Mouse (Mus musculus): ENCODE measurements around the gene Cx3cr1. TPM values are rescaled to one million over a fixed set of nuclear protein-coding genes. Genes with fewer than 3 reads are reported as not detected.

Cx3cr1 gene
- polyA plus RNA-seq, 1 experiment from 2014 or later: 7.6 TPM

- WGBS: 72% methylated on average over 5 of the region's 5 CpGs
- Histone ChIP-seq H3K9me3 (ENCODE audit: control insufficient read depth, low read length) (no peaks in the 10 kb centered on the region), H3K36me3 (ENCODE audit: control insufficient read depth, insufficient read depth, low read length) (no peaks in the 10 kb centered on the region), H3K9ac (ENCODE audit: low read length) (no peak within 1 kb of the TSS), H3K4me2 (ENCODE audit: low read length) (no peak within 1 kb of the TSS), H3K4me1 (replicated peaks; ENCODE audit: control insufficient read depth, insufficient read depth, low read length) (no peaks in the 10 kb centered on the region), H3K27me3 (replicated peaks; ENCODE audit: control insufficient read depth, insufficient read depth, low read length) (no peaks in the 10 kb centered on the region), H3K27ac (ENCODE audit: low read depth) (no peak within 1 kb of the TSS), H3K4me3 (ENCODE audit: low read depth, low read length) (no peak within 1 kb of the TSS)
- no peak for DNase-seq (ENCODE audit: low spot score)
- ATAC-seq (replicated peaks; ENCODE audit: low FRiP score, low TSS enrichment, low read depth): no peak
Measured at GRCm38 (mm10) chr9:120091696-120092238, 22.1 kb upstream of the Cx3cr1 start, which contains the start of gene Ccr8. Gene Ccr8 (plus strand): TSS chr9:120092114.

- Histone ChIP-seq H3K4me1 (replicated peaks; ENCODE audit: control insufficient read depth, insufficient read depth, low read length) (no peaks in the 10 kb centered on the region), H3K9me3 (ENCODE audit: control insufficient read depth, low read length) (no peaks in the 10 kb centered on the region), H3K27ac (ENCODE audit: low read depth) (no peak overlapping the region), H3K4me3 (ENCODE audit: low read depth, low read length) (no peak overlapping the region), H3K4me2 (ENCODE audit: low read length) (no peak overlapping the region), H3K27me3 (replicated peaks; ENCODE audit: control insufficient read depth, insufficient read depth, low read length) (no peaks in the 10 kb centered on the region), H3K36me3 (ENCODE audit: control insufficient read depth, insufficient read depth, low read length) (no peaks in the 10 kb centered on the region), H3K9ac (ENCODE audit: low read length) (no peak overlapping the region)
- DNase-seq (ENCODE audit: low spot score) (no peak), ATAC-seq (replicated peaks; ENCODE audit: low FRiP score, low TSS enrichment, low read depth) (no peak)
- WGBS: 87% methylated on average over 10 of the region's 10 CpGs
Measured at GRCm38 (mm10) chr9:120091086-120091485, 21.4 kb upstream of the Cx3cr1 start.

- ATAC-seq (replicated peaks; ENCODE audit: low FRiP score, low TSS enrichment, low read depth): no peak
- Histone ChIP-seq H3K27me3 (replicated peaks; ENCODE audit: control insufficient read depth, insufficient read depth, low read length) (no peaks in the 10 kb centered on the region), H3K9ac (ENCODE audit: low read length) (no peak overlapping the region), H3K4me2 (ENCODE audit: low read length) (no peak overlapping the region), H3K4me3 (ENCODE audit: low read depth, low read length) (no peak overlapping the region), H3K36me3 (ENCODE audit: control insufficient read depth, insufficient read depth, low read length) (no peaks in the 10 kb centered on the region), H3K9me3 (ENCODE audit: control insufficient read depth, low read length) (no peaks in the 10 kb centered on the region), H3K4me1 (replicated peaks; ENCODE audit: control insufficient read depth, insufficient read depth, low read length) (no peaks in the 10 kb centered on the region), H3K27ac (ENCODE audit: low read depth) (no peak overlapping the region)
- WGBS: 87% methylated on average over 7 of the region's 7 CpGs
- DNase-seq (ENCODE audit: low spot score): no peak
Measured at GRCm38 (mm10) chr9:120089125-120089524, 19.4 kb upstream of the Cx3cr1 start.

- H3K27me3 ChIP-seq (replicated peaks; ENCODE audit: control insufficient read depth, insufficient read depth, low read length): no peaks in the 10 kb centered on the region
- ATAC-seq (replicated peaks; ENCODE audit: low FRiP score, low TSS enrichment, low read depth): no peak
- H3K36me3 ChIP-seq (ENCODE audit: control insufficient read depth, insufficient read depth, low read length): no peaks in the 10 kb centered on the region
- H3K9me3 ChIP-seq (ENCODE audit: control insufficient read depth, low read length): no peaks in the 10 kb centered on the region
- WGBS: 82% methylated on average over 9 of the region's 9 CpGs
- H3K4me1 ChIP-seq (replicated peaks; ENCODE audit: control insufficient read depth, insufficient read depth, low read length): no peaks in the 10 kb centered on the region
- no peak overlapping the region for H3K9ac ChIP-seq (ENCODE audit: low read length)
- no peak overlapping the region for H3K4me2 ChIP-seq (ENCODE audit: low read length)
- no peak overlapping the region for H3K4me3 ChIP-seq (ENCODE audit: low read depth, low read length)
- no peak for DNase-seq (ENCODE audit: low spot score)
- no peak overlapping the region for H3K27ac ChIP-seq (ENCODE audit: low read depth)
Measured at GRCm38 (mm10) chr9:120084406-120084805, 14.7 kb upstream of the Cx3cr1 start.

- Histone ChIP-seq H3K4me2 (ENCODE audit: low read length) (no peak overlapping the region), H3K9ac (ENCODE audit: low read length) (no peak overlapping the region), H3K27me3 (replicated peaks; ENCODE audit: control insufficient read depth, insufficient read depth, low read length) (no peaks in the 10 kb centered on the region), H3K36me3 (ENCODE audit: control insufficient read depth, insufficient read depth, low read length) (no peaks in the 10 kb centered on the region), H3K4me3 (ENCODE audit: low read depth, low read length) (no peak overlapping the region), H3K4me1 (replicated peaks; ENCODE audit: control insufficient read depth, insufficient read depth, low read length) (no peaks in the 10 kb centered on the region), H3K27ac (ENCODE audit: low read depth) (no peak overlapping the region), H3K9me3 (ENCODE audit: control insufficient read depth, low read length) (no peaks in the 10 kb centered on the region)
- 81% methylated on average over 18 of the region's 18 CpGs for WGBS
- no peak for DNase-seq (ENCODE audit: low spot score)
- no peak for ATAC-seq (replicated peaks; ENCODE audit: low FRiP score, low TSS enrichment, low read depth)
Measured at GRCm38 (mm10) chr9:120083158-120083894, 13.6 kb upstream of the Cx3cr1 start.

- no peaks in the 10 kb centered on the region for H3K9me3 ChIP-seq (ENCODE audit: control insufficient read depth, low read length)
- 79% methylated on average over 4 of the region's 4 CpGs for WGBS
- H3K4me1 ChIP-seq (replicated peaks; ENCODE audit: control insufficient read depth, insufficient read depth, low read length): no peaks in the 10 kb centered on the region
- no peak overlapping the region for H3K27ac ChIP-seq (ENCODE audit: low read depth)
- H3K36me3 ChIP-seq (ENCODE audit: control insufficient read depth, insufficient read depth, low read length): no peaks in the 10 kb centered on the region
- H3K9ac ChIP-seq (ENCODE audit: low read length): no peak overlapping the region
- no peak for ATAC-seq (replicated peaks; ENCODE audit: low FRiP score, low TSS enrichment, low read depth)
- H3K4me2 ChIP-seq (ENCODE audit: low read length): no peak overlapping the region
- DNase-seq (ENCODE audit: low spot score): no peak
- H3K27me3 ChIP-seq (replicated peaks; ENCODE audit: control insufficient read depth, insufficient read depth, low read length): no peaks in the 10 kb centered on the region
- no peak overlapping the region for H3K4me3 ChIP-seq (ENCODE audit: low read depth, low read length)
Measured at GRCm38 (mm10) chr9:120082691-120083090, 13.0 kb upstream of the Cx3cr1 start.

GRCm38 (mm10) chr9:120081967-120082366 is 12.3 kb upstream of the Cx3cr1 start:
- 80% methylated on average over 5 of the region's 5 CpGs for WGBS
- no peak for ATAC-seq (replicated peaks; ENCODE audit: low FRiP score, low TSS enrichment, low read depth)

GRCm38 (mm10) chr9:120081247-120081646 is 11.6 kb upstream of the Cx3cr1 start:
- no peak for DNase-seq (ENCODE audit: low spot score)

More at GRCm38 (mm10) chr9:120081967-120082366, 12.3 kb upstream of the Cx3cr1 start:
- Histone ChIP-seq H3K27me3 (replicated peaks; ENCODE audit: control insufficient read depth, insufficient read depth, low read length) (no peaks in the 10 kb centered on the region), H3K36me3 (ENCODE audit: control insufficient read depth, insufficient read depth, low read length) (no peaks in the 10 kb centered on the region), H3K27ac (ENCODE audit: low read depth) (no peak overlapping the region), H3K9ac (ENCODE audit: low read length) (no peak overlapping the region), H3K4me2 (ENCODE audit: low read length) (no peak overlapping the region), H3K4me3 (ENCODE audit: low read depth, low read length) (no peak overlapping the region), H3K4me1 (replicated peaks; ENCODE audit: control insufficient read depth, insufficient read depth, low read length) (no peaks in the 10 kb centered on the region), H3K9me3 (ENCODE audit: control insufficient read depth, low read length) (no peaks in the 10 kb centered on the region)
- no peak for DNase-seq (ENCODE audit: low spot score)

More at GRCm38 (mm10) chr9:120081247-120081646, 11.6 kb upstream of the Cx3cr1 start:
- H3K27ac ChIP-seq (ENCODE audit: low read depth): no peak overlapping the region
- no peaks in the 10 kb centered on the region for H3K9me3 ChIP-seq (ENCODE audit: control insufficient read depth, low read length)
- no peaks in the 10 kb centered on the region for H3K27me3 ChIP-seq (replicated peaks; ENCODE audit: control insufficient read depth, insufficient read depth, low read length)
- no peaks in the 10 kb centered on the region for H3K4me1 ChIP-seq (replicated peaks; ENCODE audit: control insufficient read depth, insufficient read depth, low read length)
- H3K36me3 ChIP-seq (ENCODE audit: control insufficient read depth, insufficient read depth, low read length): no peaks in the 10 kb centered on the region
- WGBS: 68% methylated on average over 6 of the region's 6 CpGs
- H3K9ac ChIP-seq (ENCODE audit: low read length): no peak overlapping the region
- ATAC-seq (replicated peaks; ENCODE audit: low FRiP score, low TSS enrichment, low read depth): no peak
- H3K4me3 ChIP-seq (ENCODE audit: low read depth, low read length): no peak overlapping the region
- H3K4me2 ChIP-seq (ENCODE audit: low read length): no peak overlapping the region

All from intestine, embryonic 14.5 days (tissue).